Mouse (Mus musculus) lung, embryonic 14.5 days (tissue): Measurements from ENCODE around the gene Inhba. TPM values are rescaled to one million over a fixed set of nuclear protein-coding genes. Genes with fewer than 3 reads are reported as not detected.

ENCODE experiments used
- ATAC-seq: fragments of 200-750 bp; cut with Nextera tagmentation; 2 replicates; pipeline ENCODE4 v1.8.0; 2017; ENCODE audit warnings: mild to moderate bottlenecking, moderate TSS enrichment, moderate library complexity; ENCODE audit not compliant: insufficient read depth
- DNase-seq: peaks from one replicate; pipeline ENCODE4 v3.0.0-alpha.2; 2015
- H3K27ac ChIP-seq: fragments of 300-500 bp; sonication (generic); 2 replicates; pipeline ENCODE4 v1.5.1; 2014; ENCODE audit warnings: low read depth, mild to moderate bottlenecking, moderate library complexity
- H3K27me3 ChIP-seq: fragments of 300-500 bp; sonication (generic); 2 replicates; pipeline ENCODE4 v1.6.1; 2014; ENCODE audit warnings: low read length, control low read depth; ENCODE audit not compliant: insufficient read depth
- H3K36me3 ChIP-seq: fragments of 300-500 bp; sonication (generic); 2 replicates; pipeline ENCODE4 v1.6.1; 2014; ENCODE audit warnings: control low read depth; ENCODE audit not compliant: insufficient read depth
- H3K4me1 ChIP-seq: fragments of 300-500 bp; sonication (generic); 2 replicates; pipeline ENCODE4 v1.6.1; 2014; ENCODE audit warnings: antibody characterized with exemption, control low read depth; ENCODE audit not compliant: insufficient read depth
- H3K4me2 ChIP-seq: fragments of 300-500 bp; sonication (generic); 2 replicates; pipeline ENCODE4 v1.6.1; 2014; ENCODE audit warnings: mild to moderate bottlenecking
- H3K4me3 ChIP-seq: fragments of 300-500 bp; sonication (generic); 2 replicates; pipeline ENCODE4 v1.5.1; 2014; ENCODE audit warnings: low read depth, low read length
- H3K9ac ChIP-seq: fragments of 300-500 bp; sonication (generic); 2 replicates; pipeline ENCODE4 v1.6.1; 2014
- H3K9me3 ChIP-seq: fragments of 300-500 bp; sonication (generic); 2 replicates; pipeline ENCODE4 v1.6.1; 2016; ENCODE audit warnings: low read depth, low read length, control low read depth
- CTCF ChIP-seq: IDR thresholded peaks from 2 replicates; pipeline ENCODE4 v1.5.1; 2016; ENCODE audit warnings: antibody characterized with exemption, low read depth
- WGBS: fragments of 180-500 bp; shearing (Covaris S2); extraction: QIAGEN DNeasy Blood & Tissue Kit; methylation state at CpG from one replicate; pipeline ENCODE4 v1.1.7; 2014; 5-methylcytosine and 5-hydroxymethylcytosine counted together
- polyA plus RNA-seq: library from polyadenylated mRNA; unstranded; fragments of >200 nt; fragmentation: Nextera tagmentation; extraction: Ambion mirVana; gene quantifications from 2 replicates; pipeline ENCODE4 v1.2.1, GENCODE M21; 2014

The Inhba gene
- polyA plus RNA-seq, 1 experiment from 2014 or later: 3.1 TPM

DNA sequence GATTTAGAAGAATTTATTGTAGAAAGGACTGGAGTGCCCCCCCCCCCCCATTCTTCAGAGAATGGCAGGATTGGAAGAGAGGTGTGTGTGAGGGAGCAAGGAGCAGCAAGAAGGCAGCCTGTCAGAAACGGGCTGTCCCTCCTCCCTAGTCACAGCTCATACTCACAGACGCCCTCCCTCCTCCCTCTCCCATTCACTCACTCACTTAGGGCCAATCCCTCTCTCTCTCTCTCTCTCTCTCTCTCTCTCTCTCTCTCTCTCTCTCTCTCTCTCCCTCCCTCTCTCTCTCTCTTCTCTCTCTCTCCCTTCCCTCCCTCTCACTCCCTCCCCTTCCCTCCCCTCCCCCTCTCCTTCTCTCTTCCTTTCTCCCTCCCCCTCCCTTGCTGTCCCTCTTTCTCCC lies 4.9 kb downstream of the Inhba start:
- no peaks in the 10 kb centered on the region for H3K27me3 ChIP-seq
- TF ChIP-seq CTCF: no peak
- DNase-seq (peak; percentile 23), ATAC-seq (peak; percentile 43; the same call in 1 of the 2 replicates)
- H3K27ac ChIP-seq: no peak overlapping the region
- H3K4me2 ChIP-seq: peak overlapping the region; percentile 74; the same call in 1 of the 2 replicates
- no peaks in the 10 kb centered on the region for H3K36me3 ChIP-seq
- no peak overlapping the region for H3K9ac ChIP-seq
- no peaks in the 10 kb centered on the region; the same call in 1 of the 2 replicates for H3K4me1 ChIP-seq
- 7% methylated on average over 2 of the region's 2 CpGs for WGBS
- H3K4me3 ChIP-seq: no peak overlapping the region
- H3K9me3 ChIP-seq: no peaks in the 10 kb centered on the region

DNA sequence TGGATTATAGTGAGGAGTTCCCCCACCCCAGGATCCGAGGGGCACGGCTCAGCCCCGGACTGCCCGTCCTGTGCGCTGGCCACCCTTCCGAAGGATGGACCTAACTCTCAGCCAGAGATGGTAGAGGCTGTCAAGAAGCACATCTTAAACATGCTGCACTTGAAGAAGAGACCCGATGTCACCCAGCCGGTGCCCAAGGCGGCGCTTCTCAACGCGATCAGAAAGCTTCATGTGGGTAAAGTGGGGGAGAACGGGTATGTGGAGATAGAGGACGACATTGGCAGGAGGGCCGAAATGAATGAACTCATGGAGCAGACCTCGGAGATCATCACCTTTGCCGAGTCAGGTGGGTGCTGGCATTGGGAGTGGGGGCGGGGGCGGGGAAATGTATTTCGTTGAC lies 5.7 kb downstream of the Inhba start:
- no peak for TF ChIP-seq CTCF
- H3K4me2 ChIP-seq: peak overlapping the region; percentile 74
- no peaks in the 10 kb centered on the region for H3K9me3 ChIP-seq
- WGBS: 1% methylated on average over 20 of the region's 20 CpGs
- H3K9ac ChIP-seq: peak overlapping the region; percentile 54
- DNase-seq (no peak), ATAC-seq (peak; percentile 22; the same call in 1 of the 2 replicates)
- no peaks in the 10 kb centered on the region for H3K27me3 ChIP-seq
- no peaks in the 10 kb centered on the region for H3K36me3 ChIP-seq
- H3K4me1 ChIP-seq: no peaks in the 10 kb centered on the region
- peak overlapping the region; percentile 46 for H3K4me3 ChIP-seq
- no peak overlapping the region; the same call in 1 of the 2 replicates for H3K27ac ChIP-seq

- Histone ChIP-seq H3K27me3 (no peaks in the 10 kb centered on the region), H3K36me3 (no peaks in the 10 kb centered on the region), H3K9me3 (no peaks in the 10 kb centered on the region), H3K4me3 (peak overlapping the region; percentile 46), H3K4me1 (no peaks in the 10 kb centered on the region), H3K27ac (no peak overlapping the region; the same call in 1 of the 2 replicates), H3K4me2 (peak overlapping the region; percentile 74), H3K9ac (peak overlapping the region; percentile 54)
- peak; percentile 47 for DNase-seq
- no peak for TF ChIP-seq CTCF
- peak; percentile 20; the same call in 1 of the 2 replicates for ATAC-seq
- under 1% methylated on average over 9 of the region's 9 CpGs for WGBS
These were observed 6.1 kb downstream of the Inhba start for GRCm38 (mm10) chr13:16017777-16018176.

- ATAC-seq: no peak
- 64% methylated on average over 3 of the region's 3 CpGs for WGBS
These were observed 7.3 kb downstream of the Inhba start for GRCm38 (mm10) chr13:16018807-16019510.

DNA sequence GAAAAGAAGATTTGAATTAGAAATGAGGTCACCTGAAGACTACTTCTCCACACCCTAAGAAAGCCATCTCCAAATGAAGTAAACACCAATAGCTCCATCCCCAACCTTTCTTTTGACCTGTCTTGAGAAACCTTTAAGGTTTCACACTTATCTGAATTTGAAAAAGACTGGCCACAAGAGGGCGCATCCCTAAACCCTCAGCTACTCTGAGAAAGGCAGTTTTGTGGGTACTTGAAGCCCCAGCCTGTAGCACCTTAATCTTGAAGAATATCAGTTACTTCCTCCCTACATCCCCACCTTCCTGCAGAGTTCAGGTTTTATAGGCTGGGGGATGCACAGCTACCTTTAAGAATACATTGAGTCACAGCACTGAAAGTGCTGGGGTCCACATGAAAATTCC lies 9.0 kb downstream of the Inhba start:
- Histone ChIP-seq H3K27me3 (no peaks in the 10 kb centered on the region), H3K4me3 (no peak overlapping the region), H3K36me3 (no peaks in the 10 kb centered on the region), H3K9ac (no peak overlapping the region), H3K4me1 (no peaks in the 10 kb centered on the region), H3K27ac (no peak overlapping the region), H3K9me3 (no peaks in the 10 kb centered on the region), H3K4me2 (peak overlapping the region; percentile 4; the same call in 1 of the 2 replicates)
- DNase-seq (peak; percentile 88), ATAC-seq (peak; percentile 30; the same call in 1 of the 2 replicates)
- TF ChIP-seq CTCF: peak; percentile 73
- 3% methylated on average over 1 of the region's 1 CpGs for WGBS

More at GRCm38 (mm10) chr13:16018807-16019510, 7.3 kb downstream of the Inhba start:
- TF ChIP-seq CTCF: no peak
- Histone ChIP-seq H3K4me1 (no peaks in the 10 kb centered on the region), H3K9ac (peak overlapping the region; percentile 9; the same call in 1 of the 2 replicates), H3K4me2 (peak overlapping the region; percentile 74), H3K27ac (no peak overlapping the region), H3K9me3 (no peaks in the 10 kb centered on the region), H3K36me3 (no peaks in the 10 kb centered on the region), H3K27me3 (no peaks in the 10 kb centered on the region), H3K4me3 (peak overlapping the region; percentile 46)
- no peak for DNase-seq

DNA sequence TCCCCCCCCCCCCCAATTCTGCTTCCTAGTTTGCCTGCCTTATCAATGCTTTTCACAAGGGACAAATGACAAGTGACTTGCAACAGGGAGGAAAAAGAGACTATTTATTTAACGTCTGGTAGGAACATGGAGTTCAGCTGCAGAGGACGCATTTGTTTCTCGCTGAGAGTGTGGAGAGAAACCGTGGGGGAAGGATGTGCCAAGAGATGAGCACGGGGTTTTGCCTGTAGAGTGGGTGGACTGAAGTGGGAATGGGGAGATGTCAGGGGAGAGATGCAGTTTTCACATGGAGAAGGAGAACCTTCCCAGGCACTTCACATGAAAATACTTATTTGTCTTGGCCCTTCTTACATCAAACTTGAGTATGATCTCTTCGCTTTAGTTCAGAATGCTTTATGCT lies 9.5 kb downstream of the Inhba start:
- Histone ChIP-seq H3K36me3 (no peaks in the 10 kb centered on the region), H3K4me1 (no peaks in the 10 kb centered on the region), H3K4me2 (peak overlapping the region; percentile 4; the same call in 1 of the 2 replicates), H3K9ac (no peak overlapping the region), H3K27me3 (no peaks in the 10 kb centered on the region), H3K9me3 (no peaks in the 10 kb centered on the region), H3K27ac (no peak overlapping the region), H3K4me3 (no peak overlapping the region)
- WGBS: 18% methylated on average over 6 of the region's 6 CpGs
- ATAC-seq (no peak), DNase-seq (no peak)
- no peak for TF ChIP-seq CTCF

GRCm38 (mm10) chr13:16021849-16022248 lies 10.2 kb downstream of the Inhba start:
- WGBS: 70% methylated on average over 7 of the region's 7 CpGs
- no peaks in the 10 kb centered on the region for H3K36me3 ChIP-seq
- no peak overlapping the region for H3K4me2 ChIP-seq
- H3K27me3 ChIP-seq: no peaks in the 10 kb centered on the region
- no peak overlapping the region for H3K9ac ChIP-seq
- H3K4me3 ChIP-seq: no peak overlapping the region
- H3K4me1 ChIP-seq: no peaks in the 10 kb centered on the region
- H3K9me3 ChIP-seq: no peaks in the 10 kb centered on the region
- no peak for ATAC-seq
- no peak for TF ChIP-seq CTCF
- no peak overlapping the region for H3K27ac ChIP-seq
- DNase-seq: no peak
